Mouse (Mus musculus) liver, postnatal 0 days (tissue): ENCODE measurements around the gene Fam104a.

Experiments
- CTCF ChIP-seq: sonication (generic); IDR thresholded peaks from 2 replicates; pipeline ENCODE4 v1.5.1; 2016; ENCODE audit warnings: antibody characterized with exemption, low read depth
- EP300 ChIP-seq: IDR thresholded peaks from 2 replicates; pipeline ENCODE4 v1.6.1; 2016; ENCODE audit warnings: antibody characterized with exemption, low read depth, mild to moderate bottlenecking

- TF ChIP-seq CTCF (no peak), EP300 (no peak)
Observed at GRCm38 (mm10) chr11:113705966-113706652, 22.2 kb upstream of the Fam104a start.
